Mouse (Mus musculus) natural killer cell, adult 2 months (primary cell): ENCODE data around the gene Sh2d6.

Source experiments
- DNase-seq, 2 experiments: peaks; one replicate each; pipeline ENCODE4 v3.0.0; 2022; ENCODE audit warnings: low spot score in 2 of 2

Sh2d6 gene

GRCm38 (mm10) chr6:72521607-72522006 lies at the start of gene Sh2d6:
TSS of gene Sh2d6 (minus strand) at chr6:72521707.
- DNase-seq, result no peak

DNA sequence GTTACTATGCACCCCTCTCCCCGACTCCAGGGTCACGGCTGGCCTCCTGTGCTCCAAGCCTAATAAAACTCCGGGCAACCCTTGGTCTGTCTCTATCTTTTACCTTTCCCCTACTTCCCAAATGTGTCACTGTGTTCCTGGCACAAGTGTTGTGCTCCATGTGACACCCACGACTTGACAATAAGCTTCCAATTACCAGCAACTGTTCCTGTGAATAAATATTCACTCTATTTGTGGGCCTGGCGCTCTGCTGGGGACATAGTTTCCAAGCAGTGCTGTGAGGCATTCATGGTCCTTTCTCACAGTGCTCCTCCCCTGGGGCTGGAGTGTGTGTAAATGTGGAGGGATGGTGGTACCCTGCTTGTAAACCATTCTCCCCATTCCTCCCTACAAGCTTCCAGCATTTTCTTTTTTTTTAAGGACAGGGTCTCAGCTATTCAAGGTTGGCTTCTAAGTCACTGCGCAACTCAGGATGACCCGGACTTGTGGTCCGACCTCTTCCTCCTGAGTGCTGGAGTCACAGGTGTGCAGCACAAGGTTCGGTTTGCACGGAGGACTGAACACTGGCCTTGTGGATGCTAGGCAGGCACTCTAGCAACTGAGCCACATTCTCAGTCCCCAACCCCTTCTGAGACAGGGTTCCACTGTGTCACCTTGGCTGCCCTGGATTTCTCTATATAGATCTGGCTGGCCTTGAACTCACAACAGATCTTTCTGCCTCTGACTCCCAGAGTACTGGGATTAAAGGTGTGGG lies 49.3 kb upstream of the Sh2d6 start:
- no peak for DNase-seq

DNA sequence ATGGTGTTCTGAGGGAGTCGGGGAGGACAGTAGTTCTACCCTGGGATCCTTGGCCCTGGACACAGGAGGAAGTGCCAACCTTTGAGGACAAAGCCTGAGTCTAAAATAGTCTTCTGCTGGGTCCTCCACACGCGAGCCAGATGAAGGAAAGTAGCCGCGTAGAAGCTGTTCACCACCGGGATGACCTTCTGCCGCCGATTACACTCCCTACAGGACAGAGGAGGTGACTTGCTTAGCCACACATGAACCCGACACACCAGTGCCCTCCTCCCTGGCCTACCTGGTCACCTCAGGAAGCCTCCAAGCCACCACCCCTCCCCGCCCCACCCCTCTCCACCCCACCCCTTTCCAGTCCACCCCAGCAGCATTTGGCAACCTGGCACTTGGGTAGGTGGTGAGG lies 47.2 kb upstream of the Sh2d6 start:
- DNase-seq, result no peak

GRCm38 (mm10) chr6:72567508-72567907 lies 46.0 kb upstream of the Sh2d6 start:
- no peak for DNase-seq

DNA sequence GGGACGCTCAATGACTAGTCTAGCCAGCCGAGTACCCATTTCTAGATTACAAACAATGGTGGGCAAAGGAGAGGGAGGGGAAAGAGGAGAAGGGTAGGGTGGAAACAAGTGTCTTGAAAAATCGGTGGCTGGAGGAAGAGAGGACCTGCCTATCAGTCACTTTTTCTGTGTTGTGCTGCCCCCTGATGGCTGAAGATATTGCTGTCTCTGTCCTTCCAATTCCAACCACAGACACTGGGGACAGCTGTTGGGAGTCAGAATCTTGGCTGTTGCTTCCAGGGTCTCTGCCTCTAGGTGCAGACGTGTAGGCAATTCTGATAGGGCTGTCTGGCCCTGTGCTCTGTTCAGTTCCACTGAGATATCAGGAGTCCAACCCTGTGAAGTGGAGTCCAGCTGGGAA lies 44.5 kb upstream of the Sh2d6 start:
- peak; percentile 74 to 85 for DNase-seq

DNA sequence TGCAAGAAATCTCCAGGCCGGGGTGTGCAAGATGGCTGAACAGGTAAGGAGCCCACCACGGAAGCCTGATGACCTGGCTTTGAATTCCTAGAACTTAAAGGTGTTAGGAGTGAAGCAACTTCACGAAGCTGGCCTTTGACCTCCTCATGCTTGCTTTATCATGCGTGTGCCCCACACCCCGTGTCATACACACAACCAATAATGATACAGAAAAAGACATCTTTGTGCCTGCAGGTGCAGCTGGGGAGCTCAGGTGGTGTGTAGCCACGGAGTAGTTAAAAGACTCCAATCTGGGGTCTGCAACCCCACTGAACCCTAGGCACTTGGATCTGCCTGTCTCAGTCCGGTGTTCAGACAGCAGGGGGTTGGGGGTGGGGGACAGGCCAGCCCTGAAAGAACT lies 44.0 kb upstream of the Sh2d6 start:
- DNase-seq, result no peak

GRCm38 (mm10) chr6:72562894-72563293 lies 41.4 kb upstream of the Sh2d6 start:
- no peak for DNase-seq

DNA sequence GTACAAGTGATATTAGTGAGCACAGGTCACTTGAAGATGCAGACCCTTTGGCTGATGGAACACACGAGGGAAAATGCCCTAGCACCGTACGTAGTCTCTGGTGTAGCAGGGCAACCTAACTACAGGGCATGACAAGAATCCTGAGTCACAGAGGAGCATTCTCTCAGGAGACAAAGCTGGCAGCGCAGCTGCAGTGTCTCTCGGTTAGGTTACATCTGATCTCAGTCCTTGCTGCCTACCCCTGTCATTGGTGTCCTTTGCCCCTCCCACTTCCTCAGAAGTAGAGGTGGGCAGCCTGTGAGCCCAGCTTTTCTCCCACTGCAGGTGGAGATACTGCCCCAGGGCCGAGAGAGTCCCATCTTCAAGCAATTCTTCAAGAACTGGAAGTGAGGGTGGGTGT lies 41.0 kb upstream of the Sh2d6 start:
- DNase-seq, result no peak

- DNase-seq, result no peak
These were observed 39.3 kb upstream of the Sh2d6 start for GRCm38 (mm10) chr6:72560801-72561200.

DNA sequence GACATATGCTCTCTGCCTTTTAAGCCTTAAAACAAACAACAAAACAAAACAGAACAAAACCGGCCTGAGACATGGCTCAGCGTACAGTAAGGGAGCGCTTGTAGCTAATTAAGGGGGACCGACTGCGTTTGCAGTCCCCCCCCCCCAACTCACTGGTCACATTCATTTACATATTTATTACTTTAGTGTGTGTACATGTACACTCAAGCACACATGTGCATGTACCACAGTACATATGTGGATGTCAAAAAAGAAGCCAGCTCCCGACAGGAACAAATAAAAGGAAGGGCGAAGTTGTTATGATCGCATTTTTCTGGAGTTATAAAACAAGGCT lies 31.5 kb upstream of the Sh2d6 start:
- DNase-seq, result no peak

- DNase-seq, result peak; percentile 71 to 74
These were observed 30.9 kb upstream of the Sh2d6 start for GRCm38 (mm10) chr6:72552171-72553078.

- peak; percentile 34 to 37 for DNase-seq
These were observed 29.1 kb upstream of the Sh2d6 start for GRCm38 (mm10) chr6:72550503-72551100.

GRCm38 (mm10) chr6:72550025-72550424 lies 28.5 kb upstream of the Sh2d6 start:
- DNase-seq, result no peak

GRCm38 (mm10) chr6:72549041-72549580 lies 27.6 kb upstream of the Sh2d6 start:
- DNase-seq, result peak; percentile 53 to 55

GRCm38 (mm10) chr6:72547862-72548261 lies 26.4 kb upstream of the Sh2d6 start:
- DNase-seq, result no peak

- DNase-seq, result no peak
These were observed 25.6 kb upstream of the Sh2d6 start for GRCm38 (mm10) chr6:72547121-72547520.

DNA sequence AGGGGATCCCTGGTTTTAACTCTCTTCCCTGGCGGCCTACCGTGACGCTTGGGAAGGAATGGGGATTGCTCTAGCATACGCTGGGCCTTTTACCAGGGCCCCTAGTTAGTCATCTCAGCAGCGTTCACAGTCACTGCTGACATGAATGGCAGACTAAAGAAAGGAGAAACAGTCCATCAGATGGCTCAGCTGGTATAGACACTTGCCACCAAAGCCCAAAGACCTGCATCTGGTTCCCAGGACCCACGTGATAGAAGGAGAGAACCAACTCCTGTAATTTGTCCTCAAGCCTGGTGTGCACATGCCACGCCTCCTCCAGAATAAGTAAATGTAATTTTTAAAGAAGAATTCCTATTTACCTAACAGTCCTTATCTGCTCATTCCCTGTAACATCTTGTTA lies 23.9 kb upstream of the Sh2d6 start:
- no peak for DNase-seq

GRCm38 (mm10) chr6:72544283-72544987 lies 22.9 kb upstream of the Sh2d6 start, which contains the start of gene Capg:
TSS of gene Capg (plus strand) at chr6:72544391.
- DNase-seq, result peak; percentile 24 to 69

DNA sequence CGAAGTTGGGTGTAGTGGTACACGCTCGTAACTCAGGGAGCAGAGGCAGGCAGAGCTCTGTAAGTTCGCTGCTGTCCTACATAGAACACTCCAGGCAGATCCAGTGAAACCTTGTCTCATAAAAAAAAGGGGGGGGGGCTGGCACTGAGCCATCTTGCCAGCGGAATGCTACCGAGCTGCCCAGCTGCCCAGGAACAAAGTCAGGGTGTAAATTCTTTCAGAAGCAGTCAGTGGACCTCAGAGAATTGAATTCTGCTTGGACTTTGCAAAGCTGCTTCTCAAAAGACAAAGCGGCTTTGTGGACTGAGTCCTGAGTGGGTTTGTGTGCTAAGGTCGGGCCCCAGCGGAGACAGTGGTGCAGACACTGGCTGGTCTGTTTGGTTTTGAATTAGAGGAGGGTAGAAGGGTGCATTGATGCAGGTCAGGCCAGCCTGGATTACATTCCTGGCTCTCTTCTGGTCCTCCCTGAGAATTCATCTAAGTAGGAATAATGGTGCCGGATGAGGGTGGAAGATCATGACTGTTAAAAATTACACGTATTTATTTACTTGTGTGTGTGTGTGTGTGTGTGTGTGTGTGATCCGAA lies 21.9 kb upstream of the Sh2d6 start:
- no peak for DNase-seq

DNA sequence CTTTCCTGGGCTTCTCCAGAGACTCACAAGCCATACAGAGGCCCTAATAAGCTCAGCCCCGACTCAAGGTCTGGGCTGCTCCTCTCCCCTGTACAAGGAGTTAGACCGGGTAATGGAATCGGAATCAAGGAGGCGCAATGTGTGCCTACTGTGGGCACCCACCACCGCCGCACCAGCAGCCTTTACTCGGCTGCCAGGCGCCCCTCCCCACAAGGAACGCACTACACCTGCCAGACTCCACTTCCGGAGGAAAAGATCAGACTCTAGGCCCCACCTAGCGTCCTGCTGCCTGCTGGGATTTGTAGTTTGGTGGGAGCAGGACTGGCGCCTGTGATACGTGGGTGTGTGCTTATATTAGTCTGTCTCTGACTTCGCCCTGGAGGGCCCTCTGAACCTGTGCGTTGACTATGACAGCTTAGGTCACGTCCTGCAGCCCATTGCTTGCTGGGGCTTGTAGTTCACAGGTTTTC lies 17.1 kb upstream of the Sh2d6 start:
- DNase-seq, result peak; percentile 77 to 85

DNA sequence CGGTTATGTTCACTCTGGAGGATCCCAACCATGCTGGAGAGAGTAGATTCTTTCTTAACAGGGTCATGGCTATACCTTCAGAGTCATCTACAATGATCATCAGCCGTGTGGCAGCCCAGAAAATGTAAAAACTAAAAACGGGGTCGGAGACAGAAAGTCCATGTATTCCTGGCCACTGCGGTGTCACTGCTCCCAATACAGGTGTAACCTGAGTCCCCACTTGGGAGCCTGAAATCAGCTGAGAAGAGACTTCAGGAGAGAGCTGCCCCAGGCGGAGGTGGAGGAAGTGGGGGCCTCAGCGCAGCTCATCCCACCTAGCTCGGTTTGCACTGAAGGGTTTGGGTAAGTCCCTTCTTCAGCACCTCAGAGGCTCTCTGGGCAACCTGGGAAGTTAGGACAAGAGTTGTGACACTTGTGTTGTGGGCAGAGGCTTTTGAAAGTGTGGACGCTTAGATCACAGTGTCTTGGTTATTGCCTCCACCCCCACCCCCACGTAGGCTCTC lies 16.5 kb upstream of the Sh2d6 start:
- DNase-seq, result no peak
